Mouse (Mus musculus) cortical plate, adult 2 months (tissue): ENCODE data around the gene Olfr418.
"Not testable (repeated sequence)": the region's sequence is repeated elsewhere in the genome, so short reads cannot be mapped to it uniquely, and the experiment has no call there.

Experiments
- CTCF ChIP-seq: fragments of 200-500 bp; IDR thresholded peaks from 2 replicates; pipeline ENCODE4 v1.5.1; 2011; ENCODE audit warnings: mild to moderate bottlenecking, control low read depth, low read length; ENCODE audit not compliant: insufficient read depth; ENCODE audit errors: extremely low read depth
- POLR2A ChIP-seq: fragments of 200-500 bp; IDR thresholded peaks from 2 replicates; pipeline ENCODE4 v1.6.1; 2011; ENCODE audit warnings: mild to moderate bottlenecking, low read length, control low read depth; ENCODE audit not compliant: insufficient read depth; ENCODE audit errors: extremely low read depth

- TF ChIP-seq POLR2A, CTCF: not testable (repeated sequence)
Measured at GRCm38 (mm10) chr1:173313535-173314050, 47.8 kb downstream of the Olfr418 start.
